Mouse (Mus musculus) heart, adult 2 months (tissue): ENCODE measurements at regions not wholly inside any gene's neighbourhood (a gene's known extent, or its start where the extent isn't known, plus 50 kb on each side); places are given as distances from the start of the nearest gene placed in this dataset.
"Not testable (repeated sequence)": the region's sequence is repeated elsewhere in the genome, so short reads cannot be mapped to it uniquely, and the experiment has no call there.

ENCODE experiments used
- CTCF ChIP-seq: fragments of 200-600 bp; IDR thresholded peaks from 2 replicates; pipeline ENCODE4 v1.8.1; 2022; ENCODE audit warnings: antibody characterized with exemption, mild to moderate bottlenecking, moderate library complexity
- EP300 ChIP-seq: fragments of 200-500 bp; IDR thresholded peaks from 2 replicates; pipeline ENCODE4 v1.6.1; 2011; ENCODE audit warnings: low read depth, low read length, control low read depth; ENCODE audit not compliant: insufficient read depth

- TF ChIP-seq CTCF, EP300: not testable (repeated sequence)
These were observed 59.3 kb upstream of the Cdk6 start for GRCm38 (mm10) chr5:3281911-3282506.
